Mouse (Mus musculus) erythroblast, adult 5-6 weeks (primary cell): ENCODE results near the gene Srsf10. TPM values are rescaled to one million over a fixed set of nuclear protein-coding genes. Genes with fewer than 3 reads are reported as not detected.

Source experiments
- ATAC-seq: replicated peaks from 2 replicates; pipeline ENCODE4 v1.8.0; 2016; ENCODE audit warnings: moderate number of reproducible peaks, mild to moderate bottlenecking, moderate TSS enrichment, inconsistent platforms; ENCODE audit not compliant: poor library complexity, low FRiP score, severe bottlenecking
- total RNA-seq, 2 experiments: library from RNA; stranded (forward) in 1 of 2; stranded (reverse) in 1 of 2; fragments of 150-400 nt in 1 of 2; fragments of 200-764, 138-1000 nt in 1 of 2; gene quantifications; 2 replicates each; pipeline versions ENCODE4 v1.2.3 to v1.2.4; 2015 to 2017; ENCODE audit warnings: low replicate concordance in 2 of 2

Srsf10 gene
- total RNA-seq, 2 experiments from 2014 or later, result 116 to 176 TPM

DNA sequence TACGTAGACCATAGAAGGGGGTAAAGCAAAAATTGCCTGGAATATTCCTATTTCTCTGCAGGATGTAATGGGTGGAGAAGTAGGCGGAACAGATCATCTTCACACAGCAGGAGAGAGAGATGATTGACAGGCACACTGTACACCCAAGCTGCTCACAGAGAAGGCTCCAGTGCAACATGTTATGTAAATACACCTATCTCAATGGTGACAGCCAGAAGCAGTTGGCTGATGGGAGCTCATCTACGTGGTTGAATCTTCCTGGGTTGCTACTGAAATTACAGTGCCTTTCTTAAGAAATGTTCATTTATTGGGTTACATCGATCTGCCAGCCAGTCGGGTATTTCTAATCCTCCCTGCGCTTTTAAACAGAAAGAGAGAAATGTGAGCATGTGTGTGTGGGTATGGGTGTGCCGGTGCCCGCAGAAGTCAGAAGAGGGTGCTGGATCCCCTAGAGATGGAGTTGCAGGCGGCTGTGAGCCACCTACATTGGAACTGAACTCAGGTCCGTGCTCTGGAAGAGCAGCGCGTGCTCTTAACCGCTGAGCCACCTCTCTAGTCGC lies 1.5 kb upstream of the Srsf10 start:
- no peak for ATAC-seq

DNA sequence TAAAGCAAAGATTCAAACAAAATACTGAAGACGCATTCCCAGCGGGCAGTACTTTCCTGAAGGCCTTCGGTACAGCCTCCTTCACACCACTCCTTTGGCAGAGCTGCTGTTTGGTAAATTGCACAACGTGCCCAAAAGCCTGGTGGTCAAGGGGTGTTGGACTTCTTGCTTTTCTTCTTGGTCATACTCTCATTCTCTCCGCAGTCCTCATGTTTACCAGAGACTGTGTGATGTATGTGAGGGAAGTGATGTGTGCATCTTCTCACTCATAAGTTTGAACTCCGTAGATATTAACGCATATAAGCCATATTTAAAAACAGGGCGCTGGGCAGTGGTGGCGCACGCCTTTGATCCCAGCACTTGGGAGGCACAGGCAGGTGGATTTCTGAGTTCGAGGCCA lies 917 bp upstream of the Srsf10 start:
- no peak for ATAC-seq

DNA sequence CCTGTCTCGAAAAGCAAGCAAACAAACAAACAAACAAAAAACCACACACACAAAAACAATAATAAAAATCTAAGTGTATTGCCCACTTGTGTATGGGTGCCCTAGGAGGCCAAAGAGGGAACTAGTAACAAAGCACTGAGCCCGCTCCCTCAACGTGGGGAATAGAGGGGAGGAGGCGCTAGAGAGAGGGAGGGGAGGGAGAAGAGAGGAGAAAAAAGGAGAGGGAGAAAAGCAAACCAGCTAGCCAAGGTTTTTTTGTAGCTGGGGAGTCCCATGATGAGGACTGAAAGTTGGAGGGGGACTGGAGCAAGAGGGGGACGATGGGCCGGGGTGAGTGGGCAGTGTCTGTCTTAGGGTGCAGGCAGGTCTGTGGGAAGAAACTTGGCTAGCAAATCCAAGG lies 467 bp upstream of the Srsf10 start:
- no peak for ATAC-seq

DNA sequence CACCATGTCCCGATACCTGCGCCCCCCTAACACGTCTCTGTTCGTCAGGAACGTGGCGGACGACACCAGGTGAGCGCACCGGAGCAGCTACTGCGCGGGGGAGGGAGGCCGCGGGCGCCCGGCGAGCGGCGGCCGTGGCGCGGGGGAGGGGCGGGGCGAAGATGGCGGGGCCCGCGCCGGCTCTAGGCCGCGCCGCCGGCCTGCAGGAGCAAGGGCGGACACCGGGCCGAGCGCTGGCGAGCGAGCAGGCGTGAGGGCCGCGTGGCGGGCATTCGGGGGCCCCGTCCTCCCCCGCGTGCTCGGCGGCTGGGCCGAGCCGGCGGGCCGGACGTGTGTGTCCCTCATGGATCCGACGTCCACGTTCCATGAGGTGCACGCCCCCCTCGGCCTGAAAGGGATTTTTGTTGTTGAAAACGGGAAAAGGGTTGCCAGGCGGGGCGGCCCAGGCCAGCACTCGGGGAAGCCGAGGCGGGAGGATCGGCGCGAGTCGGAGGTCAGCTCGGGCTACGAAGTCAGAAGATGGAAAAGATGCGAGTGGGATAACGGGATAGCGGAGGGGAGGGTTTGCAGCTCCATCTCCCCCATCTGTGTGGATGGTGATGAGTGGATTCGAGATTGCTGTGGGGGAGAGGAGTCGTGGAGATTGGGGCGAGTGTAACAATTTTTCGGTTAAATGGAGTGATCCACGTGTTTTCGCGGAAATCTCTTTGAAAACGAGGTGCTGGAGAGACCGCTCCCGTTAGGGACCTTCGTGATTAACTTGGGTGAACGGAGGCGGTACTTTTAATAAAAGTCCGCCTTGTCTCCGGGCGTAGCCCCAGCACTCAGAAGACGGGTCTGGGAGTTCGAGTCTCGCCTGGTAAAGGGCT lies 910 bp downstream of the Srsf10 start:
- peak; percentile 22; the same call in 1 of the 2 replicates for ATAC-seq

DNA sequence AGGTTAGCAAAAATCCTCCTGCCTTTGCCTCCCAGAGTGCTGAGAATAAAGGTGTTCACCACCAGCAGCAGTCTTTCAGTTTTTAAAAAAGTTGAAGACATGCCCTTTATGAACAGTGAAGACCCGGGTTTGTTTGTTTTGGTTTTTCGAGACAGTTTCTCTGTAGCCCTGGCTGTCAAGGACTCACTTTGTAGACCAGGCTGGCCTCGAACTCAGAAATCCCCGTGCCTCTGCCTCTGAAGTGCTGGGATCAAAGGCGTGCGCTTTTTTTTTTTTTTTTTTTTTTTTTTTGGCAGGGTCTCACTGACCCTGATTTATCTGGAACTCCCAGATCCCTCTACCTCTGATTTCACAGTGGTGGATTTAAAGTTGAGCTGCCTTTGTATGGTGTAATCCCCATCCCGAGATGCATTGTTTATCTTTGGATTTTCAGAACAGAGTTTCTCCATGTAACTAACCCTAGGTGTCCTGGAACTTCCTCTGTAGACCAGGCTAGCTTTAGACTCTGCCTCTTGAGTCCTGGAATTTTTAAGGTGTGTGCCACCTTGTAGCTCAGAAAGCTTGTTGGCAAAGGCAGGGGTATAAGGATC lies 2.1 kb downstream of the Srsf10 start:
- no peak for ATAC-seq

DNA sequence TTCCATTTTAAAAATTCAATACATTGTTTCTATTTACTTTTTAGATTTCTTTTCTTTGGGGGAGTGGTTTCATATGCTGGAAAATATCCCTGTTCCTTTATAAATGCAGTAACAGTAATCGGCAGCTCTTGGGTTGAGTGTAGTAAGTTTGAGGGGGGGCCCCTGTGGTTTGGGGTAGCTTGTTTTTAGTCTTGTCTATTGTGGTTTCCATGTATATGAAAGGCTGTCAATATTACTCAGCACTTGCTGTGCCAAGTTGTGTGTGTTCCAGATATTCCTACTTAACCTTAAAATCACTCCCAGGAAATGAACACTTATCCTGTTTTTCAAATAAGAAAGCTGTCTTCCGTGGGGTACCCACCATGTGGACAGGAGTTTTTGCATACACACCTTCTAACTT lies 13.4 kb downstream of the Srsf10 start:
- no peak for ATAC-seq

DNA sequence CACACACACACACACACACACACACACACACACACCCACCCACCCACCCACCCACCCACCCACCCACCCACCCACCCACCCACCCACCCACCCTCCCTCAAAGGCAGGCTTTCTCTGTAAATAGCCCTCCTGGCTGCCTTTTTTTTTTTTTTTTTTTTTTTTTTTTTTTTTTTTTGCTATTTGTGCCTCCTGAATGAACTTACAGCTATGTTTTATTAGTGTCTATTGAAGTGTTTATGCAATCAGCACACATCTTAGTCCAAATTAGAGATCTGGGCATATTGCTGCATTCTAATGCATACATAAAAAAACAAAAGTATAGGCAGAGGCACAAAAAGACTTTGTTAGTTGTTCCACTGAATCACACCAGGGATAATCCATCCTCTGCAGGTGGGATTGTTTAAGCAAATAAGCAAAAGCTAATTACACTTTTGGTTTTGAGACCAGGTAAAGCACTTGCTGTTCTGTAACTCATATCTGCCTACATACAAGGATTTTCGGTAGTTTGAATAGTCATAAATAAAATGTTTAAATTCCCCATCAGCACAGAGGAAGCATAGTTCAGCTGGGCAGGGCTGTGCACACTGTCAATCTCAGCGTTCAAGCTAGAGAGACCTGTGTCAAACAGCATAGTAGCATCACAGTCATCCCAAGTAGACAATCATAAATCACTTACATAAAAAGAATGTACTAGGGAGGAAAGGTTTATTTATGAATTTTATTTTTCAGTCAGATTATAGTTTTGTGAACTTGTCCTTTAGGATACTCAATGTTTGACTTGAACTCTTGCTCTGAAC lies 14.9 kb downstream of the Srsf10 start:
- ATAC-seq, result no peak

DNA sequence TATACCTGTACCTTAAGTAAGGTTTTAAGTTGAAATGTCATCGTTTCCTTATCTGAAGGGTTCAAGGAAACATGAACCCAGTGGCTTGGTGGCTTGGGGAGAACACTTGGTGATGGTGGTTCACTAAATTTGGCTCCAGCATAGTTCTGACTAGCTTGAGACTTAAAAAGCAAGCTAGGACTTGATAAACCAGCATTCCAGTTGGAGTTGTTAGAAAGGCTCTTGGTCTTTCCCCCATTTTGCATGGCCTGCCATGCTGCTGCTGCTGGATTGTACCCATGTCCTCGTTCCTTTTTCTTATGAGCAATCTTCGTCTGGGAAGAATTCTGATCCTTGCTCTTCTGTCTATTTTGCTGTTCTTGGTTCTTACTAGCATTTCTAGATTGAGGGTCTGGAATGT lies 16.5 kb downstream of the Srsf10 start:
- no peak for ATAC-seq

DNA sequence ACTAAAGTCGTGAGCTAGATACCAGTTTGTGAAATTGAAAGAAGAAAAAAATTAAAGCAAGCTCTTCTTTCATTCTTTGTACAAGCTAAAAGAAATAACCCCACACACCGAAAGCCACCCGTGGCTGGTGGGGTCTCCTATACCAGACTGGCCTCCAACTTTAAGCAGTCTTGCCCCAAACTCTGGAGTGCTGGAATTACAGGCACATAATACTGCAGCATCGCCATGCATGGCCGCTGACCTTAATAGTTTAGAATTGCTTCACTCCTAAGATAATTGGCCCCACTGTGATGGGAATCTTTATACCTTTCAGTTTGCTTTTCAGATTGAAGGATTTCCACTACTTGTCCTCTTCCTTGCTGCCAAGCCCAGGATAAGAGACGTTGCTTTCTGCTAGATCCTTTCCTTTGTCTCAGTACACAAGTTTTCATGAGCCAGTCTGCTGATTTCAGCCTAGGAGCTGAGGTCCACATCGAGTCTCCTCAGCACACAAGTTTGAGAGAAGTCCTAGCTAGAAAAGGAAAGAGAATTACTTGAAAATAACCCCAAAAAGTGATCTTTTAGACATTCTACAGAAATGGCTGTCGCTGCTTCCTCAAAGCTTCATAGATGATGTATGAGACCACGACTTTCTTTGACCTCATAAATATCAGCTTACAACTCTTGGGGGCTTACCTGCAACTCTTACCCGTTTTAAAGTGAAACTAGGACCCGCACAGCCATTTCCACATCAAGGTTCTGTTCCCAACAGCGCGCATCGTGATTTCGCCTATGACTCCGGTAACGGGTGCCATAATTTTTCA lies 17.2 kb downstream of the Srsf10 start:
- peak; percentile 4; the same call in 1 of the 2 replicates for ATAC-seq

DNA sequence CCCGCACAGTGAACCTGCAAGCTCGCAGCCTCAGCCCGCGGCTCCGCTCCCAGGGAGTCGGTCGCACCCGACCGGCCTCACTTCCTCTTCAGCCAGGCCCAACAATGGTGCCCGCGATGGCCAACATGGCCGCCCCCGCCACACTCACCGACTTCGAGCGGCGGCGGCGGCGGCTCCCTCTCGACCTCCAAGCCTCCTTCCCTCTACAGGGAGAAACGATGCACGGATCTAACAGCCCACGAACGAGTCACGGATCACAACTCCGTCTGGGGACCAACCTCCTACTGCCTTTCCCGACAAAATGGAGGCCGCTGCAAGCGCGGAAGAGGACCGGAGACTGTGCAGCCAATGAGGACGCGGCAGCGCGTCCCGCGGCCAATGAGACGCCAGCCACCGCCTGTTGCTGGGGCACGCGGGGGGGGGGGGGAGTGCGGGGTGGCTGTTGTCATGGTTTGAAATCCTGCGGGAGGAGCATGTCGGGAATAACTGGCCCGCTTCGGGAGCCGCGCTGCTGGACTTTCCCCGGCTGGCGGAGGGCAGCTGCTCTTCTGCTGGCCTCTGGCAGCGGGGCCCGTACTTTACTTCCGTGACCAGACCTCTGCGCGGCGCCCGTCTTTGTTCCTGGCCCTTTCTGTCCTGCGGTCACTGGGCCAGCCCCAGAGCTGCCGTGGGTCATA lies 18.1 kb downstream of the Srsf10 start, which contains the start of gene Pnrc2:
Gene Pnrc2, minus strand, starts transcription at position 325 of the 677 bp plus-strand sequence.
- ATAC-seq, result peak; percentile 88

DNA sequence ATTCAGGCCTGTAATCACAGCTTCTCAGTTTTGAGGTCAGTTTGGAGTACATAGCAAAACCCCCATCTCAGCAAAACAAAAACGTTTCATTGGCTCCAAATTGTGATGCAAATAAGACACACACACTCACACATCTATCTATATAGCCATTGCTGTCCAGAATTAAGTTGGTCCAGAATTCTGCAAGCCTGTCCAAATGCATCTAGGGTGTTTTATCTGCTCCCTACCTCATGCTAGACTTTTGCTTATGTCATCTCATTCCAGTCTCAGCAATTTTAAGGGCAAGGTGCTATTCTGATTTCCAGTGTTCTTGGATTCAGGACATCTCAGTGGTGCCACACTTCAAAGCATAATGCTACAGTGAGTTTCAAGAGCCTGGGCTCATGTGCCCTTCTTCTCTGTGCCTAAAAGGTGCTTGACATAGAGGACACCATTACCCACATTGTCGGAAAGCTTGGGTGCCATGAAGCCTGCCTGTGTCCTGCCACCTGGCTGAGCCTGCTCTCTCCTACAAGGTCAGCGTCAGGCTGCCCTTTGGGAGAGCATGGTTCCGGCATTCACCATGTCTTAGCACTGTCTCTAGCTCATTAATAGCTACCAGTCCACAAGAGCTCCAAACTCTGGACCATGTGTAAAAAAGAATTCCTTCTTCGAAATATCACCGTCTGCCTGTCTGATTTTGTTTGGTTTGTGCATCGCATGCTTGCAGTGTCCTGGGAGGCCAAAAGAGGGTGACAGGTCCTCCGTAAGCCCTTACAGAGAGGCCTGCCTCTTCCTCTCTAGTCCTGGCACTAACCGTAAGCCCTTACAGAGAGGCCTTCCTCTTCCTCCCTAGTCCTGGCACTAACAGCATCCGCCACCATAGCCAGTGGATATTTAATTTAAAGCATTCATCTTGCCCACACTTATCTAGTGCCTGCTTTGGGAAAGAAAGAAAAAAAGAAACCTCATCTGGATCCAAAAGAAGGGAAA lies 19.3 kb downstream of the Srsf10 start:
- ATAC-seq, result no peak

DNA sequence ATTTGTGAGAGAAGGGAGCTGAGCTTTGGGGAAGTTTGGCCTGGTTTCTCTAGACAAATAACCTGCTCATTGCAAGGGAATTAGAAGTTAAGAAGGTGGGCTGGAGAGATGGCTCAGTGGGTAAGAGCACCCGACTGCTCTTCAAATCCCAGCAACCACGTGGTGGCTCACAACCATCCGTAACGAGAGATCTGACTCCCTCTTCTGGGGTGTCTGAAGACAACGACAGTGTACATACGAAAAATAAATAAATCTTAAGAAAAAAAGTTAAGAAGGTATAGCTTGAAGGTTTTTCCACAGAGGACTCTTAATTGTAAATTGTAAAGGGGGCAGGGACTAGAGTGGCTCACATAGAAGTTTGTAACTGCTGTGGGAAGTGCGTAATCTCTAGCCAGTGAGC lies 20.0 kb downstream of the Srsf10 start:
- no peak for ATAC-seq

DNA sequence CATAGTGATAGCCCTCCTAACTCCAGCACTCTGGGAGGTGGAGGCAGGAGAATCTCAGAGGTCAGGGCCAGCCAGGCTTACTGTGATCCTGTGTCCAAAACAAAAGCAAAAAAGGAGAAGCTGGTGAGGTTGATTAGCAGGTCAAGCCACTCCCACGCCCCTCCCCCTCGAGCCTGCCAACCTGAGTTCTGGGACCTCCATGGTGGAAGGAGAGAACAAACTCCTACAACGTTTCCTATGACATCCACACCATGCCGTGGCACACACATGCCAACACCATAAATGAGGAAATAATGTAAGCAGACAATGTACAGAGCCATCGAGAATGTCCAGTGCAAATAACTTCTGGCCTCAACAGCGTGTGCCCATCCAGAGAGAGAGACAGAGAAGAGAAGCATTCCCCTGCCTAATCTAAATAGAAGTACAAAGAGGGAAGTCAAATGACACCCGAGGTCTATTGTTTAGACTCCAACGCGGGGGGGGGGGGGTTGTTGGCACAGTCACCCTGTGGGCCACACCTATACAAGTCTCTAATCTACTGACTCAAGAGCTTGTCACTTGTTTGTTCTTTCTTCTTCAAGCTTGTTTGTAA lies 20.5 kb downstream of the Srsf10 start:
- 0 out of 2 replicates have a peak, but pooled peaks have one; percentile 8 for ATAC-seq

DNA sequence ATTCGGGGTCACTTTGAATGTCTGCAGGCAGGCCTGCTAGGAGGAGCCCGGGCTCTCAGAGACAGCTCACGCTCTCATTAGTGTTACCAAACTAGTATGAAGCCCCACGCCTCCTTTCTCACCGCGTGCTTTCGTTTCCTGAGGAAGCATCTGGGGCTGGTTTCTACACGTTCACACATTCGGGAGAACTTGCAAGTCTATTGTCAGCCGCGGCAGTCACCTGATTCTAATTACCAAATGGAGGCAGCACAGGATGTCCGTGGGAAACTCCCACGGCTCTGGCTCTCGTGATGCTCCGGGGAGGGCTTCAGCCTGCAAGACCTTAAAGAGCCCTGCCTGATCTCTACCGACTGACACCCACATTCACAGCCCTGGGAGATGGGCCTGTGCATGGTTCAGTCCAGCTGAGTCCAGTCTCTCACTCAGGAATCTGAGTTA lies 21.1 kb downstream of the Srsf10 start:
- peak; percentile 18; the same call in 1 of the 2 replicates for ATAC-seq

DNA sequence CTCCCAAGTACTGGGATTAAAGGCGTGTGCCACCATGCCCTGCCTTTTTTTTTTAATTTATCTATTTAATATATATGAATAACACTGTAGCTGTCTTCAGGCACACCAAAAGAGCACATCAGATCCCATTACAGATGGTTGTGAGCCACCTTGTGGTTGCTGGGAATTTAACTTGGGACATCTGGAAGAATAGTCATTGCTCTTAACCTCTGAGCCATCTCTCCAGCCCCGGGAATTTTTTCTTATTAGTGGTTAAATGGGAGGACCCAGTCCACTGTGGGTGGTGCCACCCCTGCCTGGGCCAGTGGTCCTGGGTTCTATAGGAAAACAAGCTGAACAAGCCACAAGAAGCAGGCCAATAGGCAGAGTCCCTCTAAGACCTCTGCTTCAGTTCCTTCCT lies 22.2 kb downstream of the Srsf10 start:
- no peak for ATAC-seq

DNA sequence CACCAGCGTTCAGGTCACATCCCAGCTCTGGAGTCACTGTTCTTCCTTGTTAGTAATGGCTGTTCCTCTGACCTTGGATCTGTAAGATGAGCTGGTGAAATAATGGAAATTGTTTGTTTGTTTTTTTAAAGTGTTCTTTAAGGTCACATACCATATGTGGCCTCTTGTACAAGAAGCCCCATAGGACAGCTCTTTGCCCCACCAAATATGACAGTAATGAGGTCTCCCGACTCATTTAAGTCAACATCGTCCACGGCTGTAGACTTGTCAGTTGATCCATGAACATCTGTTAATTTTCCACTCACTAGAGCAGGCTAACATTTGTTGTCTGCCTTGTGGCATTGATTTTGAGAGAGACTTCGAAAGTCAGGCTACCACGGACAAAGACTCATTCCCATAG lies 23.5 kb downstream of the Srsf10 start:
- no peak for ATAC-seq

DNA sequence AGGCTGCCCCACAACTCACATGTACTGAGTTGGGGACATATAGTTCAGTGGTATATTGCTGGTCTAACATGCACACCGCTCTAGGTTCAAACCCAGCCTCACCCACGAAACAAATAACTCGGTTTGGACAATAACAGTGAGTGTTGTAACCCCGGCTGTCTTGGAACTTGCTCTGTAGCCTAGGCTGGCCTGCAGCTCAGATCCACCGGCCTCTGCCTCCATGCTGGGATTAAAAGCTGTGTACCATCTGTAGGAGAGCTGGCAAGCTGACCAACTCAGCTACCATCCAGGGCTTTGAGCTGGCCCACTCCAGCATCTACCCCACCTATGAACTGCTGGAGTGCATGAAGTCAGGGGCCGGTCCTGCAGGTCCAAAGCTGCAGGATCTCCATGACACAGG lies 24.5 kb downstream of the Srsf10 start:
- no peak for ATAC-seq
